Mouse (Mus musculus) embryonic facial prominence, embryonic 12.5 days (tissue): ENCODE results near the gene Pi4ka. TPM values are rescaled to one million over a fixed set of nuclear protein-coding genes. Genes with fewer than 3 reads are reported as not detected.

Source experiments
- ATAC-seq: fragments of 200-750 bp; cut with Nextera tagmentation; 2 replicates; pipeline ENCODE4 v1.8.0; 2017; ENCODE audit not compliant: insufficient number of reproducible peaks, insufficient read depth, low FRiP score, low TSS enrichment
- H3K27ac ChIP-seq: fragments of 300-500 bp; sonication (generic); 2 replicates; pipeline ENCODE4 v1.5.1; 2016; ENCODE audit warnings: mild to moderate bottlenecking
- H3K27me3 ChIP-seq: fragments of 300-500 bp; sonication (generic); 2 replicates; pipeline ENCODE4 v1.6.1; 2016; ENCODE audit warnings: mild to moderate bottlenecking, moderate library complexity
- H3K36me3 ChIP-seq: fragments of 300-500 bp; sonication (generic); 2 replicates; pipeline ENCODE4 v1.6.1; 2016; ENCODE audit warnings: mild to moderate bottlenecking
- H3K4me1 ChIP-seq: fragments of 300-500 bp; sonication (generic); 2 replicates; pipeline ENCODE4 v1.6.1; 2016
- H3K4me2 ChIP-seq: fragments of 300-500 bp; sonication (generic); replicated peaks from 2 replicates; pipeline ENCODE4 v1.6.1; 2016; ENCODE audit warnings: mild to moderate bottlenecking, moderate library complexity
- H3K4me3 ChIP-seq: fragments of 300-500 bp; sonication (generic); 2 replicates; pipeline ENCODE4 v1.5.1; 2016; ENCODE audit warnings: mild to moderate bottlenecking
- H3K9ac ChIP-seq: fragments of 300-500 bp; sonication (generic); 2 replicates; pipeline ENCODE4 v1.6.1; 2016; ENCODE audit warnings: mild to moderate bottlenecking, moderate library complexity
- H3K9me3 ChIP-seq: fragments of 300-500 bp; sonication (generic); 2 replicates; pipeline ENCODE4 v1.6.1; 2016; ENCODE audit warnings: mild to moderate bottlenecking, moderate library complexity
- WGBS: fragments of 180-500 bp; shearing (Covaris S2); methylation state at CpG from one replicate; pipeline ENCODE4 v1.1.7; 2016; 5-methylcytosine and 5-hydroxymethylcytosine counted together
- polyA plus RNA-seq: library from polyadenylated mRNA; unstranded; fragments of >200 nt; fragmentation: Nextera tagmentation; extraction: Ambion mirVana; gene quantifications from 2 replicates; pipeline ENCODE4 v1.2.1, GENCODE M21; 2016

Pi4ka gene
- polyA plus RNA-seq, 1 experiment from 2014 or later = 44.6 TPM

GRCm38 (mm10) chr16:17292751-17293150, 113.4 kb downstream of the Pi4ka start:
- H3K27ac ChIP-seq = no peak overlapping the region
- WGBS = 0% methylated on average over 2 of the region's 2 CpGs
- ATAC-seq = no peak
- H3K9me3 ChIP-seq = no peaks in the 10 kb centered on the region
- no peak overlapping the region for H3K4me3 ChIP-seq
- no peak overlapping the region for H3K4me2 ChIP-seq
- no peaks in the 10 kb centered on the region for H3K4me1 ChIP-seq
- peaks cover 72% of the 10 kb centered on the region for H3K36me3 ChIP-seq
- no peaks in the 10 kb centered on the region for H3K27me3 ChIP-seq
- no peak overlapping the region for H3K9ac ChIP-seq

- ATAC-seq = no peak
- peaks cover 68% of the 10 kb centered on the region for H3K36me3 ChIP-seq
- 83% methylated on average over 2 of the region's 2 CpGs for WGBS
- H3K4me3 ChIP-seq = no peak overlapping the region
- no peaks in the 10 kb centered on the region for H3K9me3 ChIP-seq
- no peak overlapping the region for H3K9ac ChIP-seq
- no peak overlapping the region for H3K27ac ChIP-seq
- no peaks in the 10 kb centered on the region for H3K27me3 ChIP-seq
- H3K4me2 ChIP-seq = no peak overlapping the region
- H3K4me1 ChIP-seq = no peaks in the 10 kb centered on the region
Measured at GRCm38 (mm10) chr16:17291016-17291415, 115.1 kb downstream of the Pi4ka start.

GRCm38 (mm10) chr16:17287103-17287502, 119.0 kb downstream of the Pi4ka start:
- no peak overlapping the region for H3K9ac ChIP-seq
- no peak overlapping the region for H3K27ac ChIP-seq
- no peaks in the 10 kb centered on the region for H3K4me1 ChIP-seq
- no peak for ATAC-seq
- peaks cover 79% of the 10 kb centered on the region for H3K36me3 ChIP-seq
- H3K27me3 ChIP-seq = no peaks in the 10 kb centered on the region
- H3K9me3 ChIP-seq = no peaks in the 10 kb centered on the region
- H3K4me2 ChIP-seq = no peak overlapping the region
- WGBS = 93% methylated on average over 2 of the region's 2 CpGs
- H3K4me3 ChIP-seq = no peak overlapping the region

- H3K27ac ChIP-seq = no peak overlapping the region
- no peak overlapping the region for H3K9ac ChIP-seq
- H3K36me3 ChIP-seq = peaks cover 73% of the 10 kb centered on the region
- peaks cover 15% of the 10 kb centered on the region for H3K27me3 ChIP-seq
- H3K9me3 ChIP-seq = no peaks in the 10 kb centered on the region
- H3K4me2 ChIP-seq = no peak overlapping the region
- H3K4me1 ChIP-seq = peaks cover 1% of the 10 kb centered on the region
- ATAC-seq = no peak
- WGBS = 85% methylated on average over 6 of the region's 6 CpGs
- no peak overlapping the region for H3K4me3 ChIP-seq
Measured at GRCm38 (mm10) chr16:17283151-17283550, 123.0 kb downstream of the Pi4ka start.

- Histone ChIP-seq H3K4me2 (no peak overlapping the region), H3K36me3 (peaks cover 55% of the 10 kb centered on the region), H3K9me3 (no peaks in the 10 kb centered on the region), H3K4me3 (no peak overlapping the region), H3K27me3 (peaks cover 32% of the 10 kb centered on the region), H3K9ac (no peak overlapping the region), H3K4me1 (peaks cover 16% of the 10 kb centered on the region), H3K27ac (no peak overlapping the region)
- ATAC-seq = no peak
- 91% methylated on average over 11 of the region's 11 CpGs for WGBS
Measured at GRCm38 (mm10) chr16:17280471-17280870, 125.6 kb downstream of the Pi4ka start.

GRCm38 (mm10) chr16:17277342-17278211, 128.5 kb downstream of the Pi4ka start:
- Histone ChIP-seq H3K4me2 (peak overlapping the region; percentile 86), H3K27me3 (peaks cover 32% of the 10 kb centered on the region), H3K9ac (peak overlapping the region; percentile 37), H3K36me3 (peaks cover 29% of the 10 kb centered on the region), H3K27ac (no peak overlapping the region), H3K4me1 (peaks cover 16% of the 10 kb centered on the region), H3K4me3 (peak overlapping the region; percentile 55), H3K9me3 (no peaks in the 10 kb centered on the region)
- ATAC-seq = no peak; the same call in 1 of the 2 replicates
- WGBS = 2% methylated on average over 60 of the region's 61 CpGs

GRCm38 (mm10) chr16:17276164-17277151, 129.7 kb downstream of the Pi4ka start:
- H3K27ac ChIP-seq = no peak overlapping the region
- under 1% methylated on average over 62 of the region's 62 CpGs for WGBS

GRCm38 (mm10) chr16:17275721-17276120, 130.4 kb downstream of the Pi4ka start, which contains the start of gene Tmem191c:
TSS of gene Tmem191c (plus strand) at chr16:17276077.
- WGBS = 59% methylated on average over 7 of the region's 7 CpGs
- Histone ChIP-seq H3K9me3 (no peaks in the 10 kb centered on the region), H3K36me3 (peaks cover 11% of the 10 kb centered on the region; the same call in 1 of the 2 replicates), H3K4me1 (peaks cover 16% of the 10 kb centered on the region), H3K27me3 (peaks cover 32% of the 10 kb centered on the region), H3K27ac (no peak within 1 kb of the TSS), H3K4me3 (peak within 1 kb of the TSS; percentile 55), H3K9ac (peak within 1 kb of the TSS; percentile 35), H3K4me2 (peak within 1 kb of the TSS; percentile 86)
- ATAC-seq = no peak

More at GRCm38 (mm10) chr16:17276164-17277151, 129.7 kb downstream of the Pi4ka start:
- H3K9me3 ChIP-seq = no peaks in the 10 kb centered on the region
- peaks cover 16% of the 10 kb centered on the region for H3K4me1 ChIP-seq
- H3K36me3 ChIP-seq = peaks cover 18% of the 10 kb centered on the region; the same call in 1 of the 2 replicates
- H3K9ac ChIP-seq = peak overlapping the region; percentile 35
- peak overlapping the region; percentile 55 for H3K4me3 ChIP-seq
- peaks cover 32% of the 10 kb centered on the region for H3K27me3 ChIP-seq
- peak overlapping the region; percentile 86 for H3K4me2 ChIP-seq
- peak; percentile 85 for ATAC-seq

- no peak overlapping the region for H3K4me2 ChIP-seq
- H3K4me1 ChIP-seq = peaks cover 2% of the 10 kb centered on the region; the same call in 1 of the 2 replicates
- H3K36me3 ChIP-seq = no peaks in the 10 kb centered on the region
- no peak for ATAC-seq
- peaks cover 4% of the 10 kb centered on the region for H3K27me3 ChIP-seq
- no peak overlapping the region for H3K9ac ChIP-seq
- WGBS = 77% methylated on average over 6 of the region's 6 CpGs
- H3K4me3 ChIP-seq = no peak overlapping the region
- H3K27ac ChIP-seq = no peak overlapping the region
- H3K9me3 ChIP-seq = 0 out of 2 replicates have a peak, but pooled peaks cover 3% of the 10 kb centered on the region
Measured at GRCm38 (mm10) chr16:17271856-17272255, 134.3 kb downstream of the Pi4ka start.

- H3K27ac ChIP-seq = no peak overlapping the region
- ATAC-seq = no peak
- WGBS = 70% methylated on average over 4 of the region's 4 CpGs
- H3K9me3 ChIP-seq = 0 out of 2 replicates have a peak, but pooled peaks cover 3% of the 10 kb centered on the region
- no peak overlapping the region for H3K4me3 ChIP-seq
- no peaks in the 10 kb centered on the region for H3K36me3 ChIP-seq
- no peaks in the 10 kb centered on the region for H3K27me3 ChIP-seq
- H3K9ac ChIP-seq = no peak overlapping the region
- no peak overlapping the region for H3K4me2 ChIP-seq
- no peaks in the 10 kb centered on the region for H3K4me1 ChIP-seq
Measured at GRCm38 (mm10) chr16:17271124-17271523, 135.0 kb downstream of the Pi4ka start.

- Histone ChIP-seq H3K27me3 (no peaks in the 10 kb centered on the region), H3K4me1 (no peaks in the 10 kb centered on the region), H3K9me3 (0 out of 2 replicates have a peak, but pooled peaks cover 3% of the 10 kb centered on the region), H3K36me3 (no peaks in the 10 kb centered on the region), H3K4me2 (no peak overlapping the region), H3K9ac (no peak overlapping the region), H3K4me3 (no peak overlapping the region), H3K27ac (no peak overlapping the region)
- WGBS = 90% methylated on average over 5 of the region's 5 CpGs
- no peak for ATAC-seq
Measured at GRCm38 (mm10) chr16:17269872-17270271, 136.2 kb downstream of the Pi4ka start.
